Mouse (Mus musculus): ENCODE measurements at regions not wholly inside any gene's neighbourhood (a gene's known extent, or its start where the extent isn't known, plus 50 kb on each side); places are given as distances from the start of the nearest gene placed in this dataset.

DNA sequence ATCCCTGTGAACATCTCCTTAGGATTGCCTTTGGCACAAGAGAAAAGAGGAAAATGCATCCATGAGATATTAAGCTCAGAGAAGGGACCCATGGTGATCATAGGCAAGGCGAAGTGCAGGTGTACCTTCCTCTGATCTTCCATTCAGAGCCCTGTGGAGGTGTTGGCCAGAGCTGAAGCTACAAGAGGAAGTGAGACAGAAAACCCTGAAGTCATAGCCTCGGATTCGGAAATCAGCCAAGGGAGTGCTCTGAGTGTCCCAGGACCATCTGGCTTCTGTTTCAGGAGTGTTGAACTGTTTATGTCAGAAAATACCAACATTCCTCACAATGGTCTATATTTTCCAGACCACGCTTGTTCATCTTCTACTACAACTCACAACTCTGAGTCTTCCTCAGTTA lies 271.6 kb downstream of the Ccser2 start:
- no peak for DNase-seq (ENCODE audit: low read depth)
- no peak for TF ChIP-seq CTCF (IDR thresholded peaks at IDR 0.05; ENCODE audit: borderline replicate concordance, extremely low read depth, insufficient read depth, insufficient read length)
- no peak for TF ChIP-seq POLR2A (IDR thresholded peaks at IDR 0.05; ENCODE audit: borderline replicate concordance, extremely low read depth, insufficient read depth, insufficient read length, poor library complexity, severe bottlenecking)

DNA sequence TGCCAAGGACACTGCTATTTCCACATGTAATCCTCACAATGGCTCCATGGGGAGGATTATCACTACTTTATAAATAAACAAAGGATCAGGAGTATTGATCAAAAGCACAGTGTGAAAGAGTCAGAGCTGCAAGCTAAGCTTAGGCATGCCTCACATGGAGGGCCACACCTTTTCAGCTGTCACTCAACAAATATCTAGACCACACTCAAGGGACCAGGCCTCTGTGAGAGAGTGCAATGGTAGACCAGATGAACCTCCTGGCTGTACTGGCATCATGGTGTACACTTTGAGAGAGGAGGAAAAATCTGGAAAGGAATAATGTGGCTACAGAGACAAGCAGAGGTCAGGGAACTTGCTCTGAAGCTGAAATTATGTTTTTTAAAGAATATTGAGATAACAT lies 276.6 kb downstream of the Ccser2 start:
- no peak for TF ChIP-seq CTCF (IDR thresholded peaks at IDR 0.05; ENCODE audit: borderline replicate concordance, extremely low read depth, insufficient read depth, insufficient read length)
- TF ChIP-seq POLR2A (IDR thresholded peaks at IDR 0.05; ENCODE audit: borderline replicate concordance, extremely low read depth, insufficient read depth, insufficient read length, poor library complexity, severe bottlenecking): no peak
- DNase-seq (ENCODE audit: low read depth): no peak

DNA sequence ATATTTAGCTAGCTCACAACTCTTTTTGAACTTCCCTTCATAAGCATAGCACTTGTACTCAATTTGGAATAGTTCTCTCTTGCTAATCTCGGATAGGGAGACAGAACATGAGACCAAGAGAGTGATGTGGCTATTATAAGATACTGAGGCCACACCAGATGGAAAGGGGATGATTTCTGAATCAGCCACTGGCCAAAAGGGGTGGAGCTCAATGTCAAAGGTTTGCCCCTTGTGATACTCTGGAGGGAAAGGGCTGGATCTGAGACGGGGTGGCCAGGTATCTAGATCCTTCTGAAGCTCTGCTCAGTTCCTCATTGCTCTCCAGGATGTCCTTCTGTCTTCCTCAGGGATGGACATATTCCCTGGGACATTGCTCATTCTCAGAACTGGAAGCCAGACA lies 277.6 kb downstream of the Ccser2 start:
- no peak for TF ChIP-seq CTCF (IDR thresholded peaks at IDR 0.05; ENCODE audit: borderline replicate concordance, extremely low read depth, insufficient read depth, insufficient read length)
- no peak for TF ChIP-seq POLR2A (IDR thresholded peaks at IDR 0.05; ENCODE audit: borderline replicate concordance, extremely low read depth, insufficient read depth, insufficient read length, poor library complexity, severe bottlenecking)
- DNase-seq (ENCODE audit: low read depth): no peak

DNA sequence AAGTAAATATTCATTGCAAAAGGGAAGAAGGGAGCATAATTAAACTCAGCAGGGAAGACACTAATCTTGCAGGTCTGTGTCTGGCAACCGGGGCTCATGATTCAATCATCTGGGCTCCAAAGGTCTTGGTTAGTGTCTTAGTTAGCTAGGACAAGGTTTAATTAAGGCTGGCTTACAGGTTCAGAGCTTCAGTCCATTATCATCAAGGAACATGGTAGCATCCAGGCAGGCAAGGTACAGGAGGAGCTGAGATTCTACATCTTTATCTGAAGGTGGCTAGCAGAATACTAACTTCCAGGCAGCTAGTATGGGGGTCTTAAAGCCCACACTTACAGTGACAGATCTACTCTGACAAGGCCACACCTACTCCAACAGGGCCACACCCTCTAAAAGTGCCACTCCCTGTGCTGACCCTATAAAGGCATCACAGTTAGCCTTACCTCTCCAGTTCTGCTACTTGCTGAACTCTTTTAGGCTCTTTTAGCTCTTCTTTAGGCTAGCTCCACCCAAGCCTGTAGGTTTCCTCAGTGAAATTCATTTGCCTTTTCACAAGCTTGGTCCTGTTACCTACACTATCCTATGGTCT lies 309.8 kb downstream of the Ccser2 start:
- TF ChIP-seq POLR2A (IDR thresholded peaks at IDR 0.05; ENCODE audit: borderline replicate concordance, extremely low read depth, insufficient read depth, insufficient read length, poor library complexity, severe bottlenecking) (no peak), CTCF (IDR thresholded peaks at IDR 0.05; ENCODE audit: borderline replicate concordance, extremely low read depth, insufficient read depth, insufficient read length) (no peak)
- no peak for DNase-seq (ENCODE audit: low read depth)

DNA sequence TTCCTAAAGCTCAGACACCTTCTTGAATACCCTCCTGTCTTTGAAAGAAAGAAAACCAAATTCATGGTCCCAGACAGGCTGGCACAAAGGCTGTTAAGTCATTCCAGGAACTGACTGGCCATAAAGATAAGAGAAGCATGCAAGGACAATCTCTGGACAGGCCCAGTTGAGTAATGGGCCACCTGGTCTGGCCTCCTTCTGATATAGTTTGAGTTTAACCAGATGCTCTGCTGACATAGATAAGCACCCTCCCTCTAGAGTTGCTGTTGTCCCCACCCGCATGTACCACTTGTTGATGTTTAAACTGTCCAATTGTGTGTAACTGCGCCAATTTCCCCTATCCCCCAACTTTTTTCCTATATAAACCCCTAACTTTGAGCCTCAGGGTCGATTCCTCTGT lies 310.4 kb downstream of the Ccser2 start:
- no peak for DNase-seq (ENCODE audit: low read depth)
- TF ChIP-seq POLR2A (IDR thresholded peaks at IDR 0.05; ENCODE audit: borderline replicate concordance, extremely low read depth, insufficient read depth, insufficient read length, poor library complexity, severe bottlenecking) (no peak), CTCF (IDR thresholded peaks at IDR 0.05; ENCODE audit: borderline replicate concordance, extremely low read depth, insufficient read depth, insufficient read length) (no peak)

DNA sequence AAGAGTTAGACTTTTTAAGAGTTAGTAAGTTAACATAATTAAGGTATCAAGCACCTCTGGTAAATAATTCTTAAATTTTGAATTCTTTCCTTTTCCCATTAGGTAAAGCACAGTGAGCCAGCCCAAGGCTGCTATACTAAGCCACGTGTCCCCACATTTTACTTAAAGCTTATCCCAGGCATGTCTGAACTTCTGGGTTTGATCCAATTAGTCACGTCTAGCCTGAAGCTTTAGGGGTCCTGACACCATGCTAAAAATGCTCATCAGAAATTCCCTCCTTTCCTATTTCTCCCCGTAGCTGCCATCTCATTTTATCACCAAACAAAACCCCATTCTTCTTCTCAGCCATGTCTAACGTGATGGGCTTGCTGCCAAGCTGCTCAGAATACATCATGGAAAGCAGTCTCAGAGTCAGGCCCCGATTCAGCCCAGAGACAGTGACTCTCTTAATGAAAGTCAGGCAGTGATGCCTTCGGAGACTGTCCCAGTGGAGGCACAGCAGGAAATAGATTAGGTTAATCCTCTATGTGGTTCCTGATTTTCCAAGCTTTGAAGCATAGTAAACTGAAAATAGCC lies 315.5 kb downstream of the Ccser2 start:
- DNase-seq (ENCODE audit: low read depth): peak; percentile 94
- TF ChIP-seq CTCF (IDR thresholded peaks at IDR 0.05; ENCODE audit: borderline replicate concordance, extremely low read depth, insufficient read depth, insufficient read length) (no peak), POLR2A (IDR thresholded peaks at IDR 0.05; ENCODE audit: borderline replicate concordance, extremely low read depth, insufficient read depth, insufficient read length, poor library complexity, severe bottlenecking) (no peak)

DNA sequence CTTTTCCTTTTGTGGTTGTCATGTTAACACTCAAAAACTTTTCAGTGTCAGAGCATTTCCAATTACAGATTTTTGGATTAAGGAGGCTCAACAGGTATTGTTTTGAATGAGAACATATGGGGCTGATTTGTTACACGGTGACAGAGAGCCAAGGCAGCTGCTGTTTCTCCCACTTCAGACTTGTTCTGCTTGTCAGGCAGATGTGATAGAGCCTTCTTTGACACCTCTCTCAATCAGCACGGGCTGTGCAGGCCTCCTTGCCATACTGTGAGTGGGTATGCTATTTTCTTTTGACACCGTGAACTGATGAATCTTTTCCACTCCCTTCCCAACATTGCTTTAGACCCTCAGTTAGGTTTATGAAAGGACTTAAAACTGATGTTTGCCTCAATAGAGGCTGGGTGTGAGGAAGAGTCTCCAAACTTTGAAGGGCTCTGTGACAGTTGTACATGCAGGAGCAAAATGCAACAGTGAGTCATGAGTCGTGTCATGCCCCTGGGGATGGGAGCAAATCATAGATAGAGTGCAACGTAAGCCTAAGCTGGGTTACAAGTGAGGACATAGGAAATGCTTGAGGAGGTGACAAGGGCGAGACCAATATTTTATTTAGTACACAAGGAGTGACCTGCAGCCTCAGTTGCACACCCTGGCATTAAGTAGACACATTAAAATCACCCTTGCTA lies 317.4 kb downstream of the Ccser2 start:
- TF ChIP-seq CTCF (IDR thresholded peaks at IDR 0.05; ENCODE audit: borderline replicate concordance, extremely low read depth, insufficient read depth, insufficient read length) (no peak), POLR2A (IDR thresholded peaks at IDR 0.05; ENCODE audit: borderline replicate concordance, extremely low read depth, insufficient read depth, insufficient read length, poor library complexity, severe bottlenecking) (no peak)
- peak; percentile 60 for DNase-seq (ENCODE audit: low read depth)

DNA sequence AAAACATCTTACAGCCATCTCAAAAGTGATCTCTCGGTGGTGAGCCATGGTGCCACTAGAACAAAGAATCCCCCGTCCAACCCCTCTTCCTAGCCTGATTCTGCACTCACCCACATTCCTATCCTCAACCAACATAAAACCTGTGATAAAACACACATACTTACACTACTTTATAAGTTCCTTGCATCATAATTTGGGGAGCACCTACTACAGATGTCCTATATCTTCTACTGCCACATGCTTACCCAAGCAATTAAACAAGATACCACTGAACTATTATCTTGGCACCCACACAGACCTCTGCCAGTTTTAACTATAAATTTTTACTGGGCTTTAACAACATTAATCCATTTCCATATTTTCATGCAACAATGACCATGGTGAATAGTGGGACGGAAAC lies 321.9 kb downstream of the Ccser2 start:
- TF ChIP-seq CTCF (IDR thresholded peaks at IDR 0.05; ENCODE audit: borderline replicate concordance, extremely low read depth, insufficient read depth, insufficient read length) (no peak), POLR2A (IDR thresholded peaks at IDR 0.05; ENCODE audit: borderline replicate concordance, extremely low read depth, insufficient read depth, insufficient read length, poor library complexity, severe bottlenecking) (no peak)
- DNase-seq (ENCODE audit: low read depth): no peak

DNA sequence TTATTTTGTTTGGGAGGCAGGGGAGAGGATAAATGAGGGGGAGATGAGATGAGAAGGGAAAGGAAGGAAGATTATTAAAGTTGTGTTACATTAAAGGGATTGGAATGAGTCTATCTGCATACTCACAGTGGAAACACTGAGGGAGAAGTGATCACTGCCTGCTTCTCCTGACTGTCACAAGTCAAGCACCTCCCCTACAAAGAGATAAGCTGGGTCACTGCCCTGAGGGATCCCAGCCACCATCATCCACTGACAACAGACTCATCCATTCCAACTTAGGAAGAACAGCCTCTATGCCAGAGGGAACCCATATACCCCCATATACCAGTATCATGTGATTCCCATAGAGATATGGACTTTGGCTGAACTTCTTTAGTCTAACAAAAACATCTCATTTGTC lies 322.3 kb downstream of the Ccser2 start:
- DNase-seq (ENCODE audit: low read depth): no peak
- TF ChIP-seq CTCF (IDR thresholded peaks at IDR 0.05; ENCODE audit: borderline replicate concordance, extremely low read depth, insufficient read depth, insufficient read length) (no peak), POLR2A (IDR thresholded peaks at IDR 0.05; ENCODE audit: borderline replicate concordance, extremely low read depth, insufficient read depth, insufficient read length, poor library complexity, severe bottlenecking) (no peak)

DNA sequence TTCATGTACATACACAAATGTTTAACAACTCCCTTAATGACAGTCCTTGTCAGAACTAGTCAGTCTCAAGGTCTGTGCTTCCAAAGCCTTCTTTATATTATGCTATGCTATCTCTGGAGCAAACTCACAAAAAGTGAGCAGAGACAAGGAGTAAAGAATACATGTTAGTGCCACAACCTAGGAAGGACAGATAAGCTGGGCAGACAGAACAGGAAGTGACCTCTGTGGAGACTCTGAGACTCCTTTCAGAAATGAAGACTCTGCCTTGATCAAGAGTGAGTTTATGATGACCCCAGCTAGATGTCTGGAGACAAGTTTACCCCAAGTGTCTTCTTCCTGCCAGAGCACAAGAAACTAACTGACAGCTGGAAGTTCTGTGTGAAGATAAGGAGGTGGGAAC lies 343.8 kb downstream of the Ccser2 start:
- DNase-seq (ENCODE audit: low read depth): no peak
- TF ChIP-seq CTCF (IDR thresholded peaks at IDR 0.05; ENCODE audit: borderline replicate concordance, extremely low read depth, insufficient read depth, insufficient read length): no peak
- no peak for TF ChIP-seq POLR2A (IDR thresholded peaks at IDR 0.05; ENCODE audit: borderline replicate concordance, extremely low read depth, insufficient read depth, insufficient read length, poor library complexity, severe bottlenecking)

DNA sequence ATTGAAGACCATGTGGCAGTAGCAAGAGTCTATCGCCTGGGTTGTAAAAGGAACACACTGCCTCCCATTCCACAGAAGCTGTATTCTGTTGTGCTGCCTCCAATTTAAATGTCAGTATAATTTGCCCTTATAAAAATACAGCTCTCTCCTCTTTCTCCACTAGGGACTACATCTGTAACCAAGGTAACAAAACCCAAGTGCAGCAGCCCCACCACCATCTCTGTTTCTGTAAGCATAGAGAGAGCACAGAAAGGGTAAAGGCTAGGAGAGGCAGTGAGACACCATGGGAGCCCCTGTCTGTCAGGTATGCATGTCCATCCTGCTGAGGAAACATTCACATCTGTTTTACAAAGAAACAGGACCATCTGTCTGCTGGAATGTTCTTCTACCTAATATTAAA lies 344.4 kb downstream of the Ccser2 start:
- peak; percentile 46 for DNase-seq (ENCODE audit: low read depth)
- TF ChIP-seq POLR2A (IDR thresholded peaks at IDR 0.05; ENCODE audit: borderline replicate concordance, extremely low read depth, insufficient read depth, insufficient read length, poor library complexity, severe bottlenecking): no peak

DNA sequence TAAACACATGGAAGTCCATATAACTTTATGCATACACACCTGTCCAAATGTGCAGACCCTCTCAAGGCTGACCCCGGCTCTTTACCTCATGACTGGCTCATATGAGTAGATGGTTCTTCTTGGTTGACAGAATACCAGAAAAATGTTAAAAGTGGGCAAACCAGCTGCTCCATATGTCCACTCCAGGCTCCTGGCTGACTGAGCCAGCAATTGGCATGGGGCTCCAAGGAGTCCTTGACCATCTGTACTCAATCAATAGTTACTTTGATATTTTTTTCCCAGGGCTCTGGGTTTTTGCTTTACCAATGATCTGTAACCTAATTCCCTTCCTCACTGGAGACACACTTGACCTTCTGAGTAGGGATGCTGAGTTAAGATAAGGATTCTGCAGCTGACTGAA lies 345.5 kb downstream of the Ccser2 start:
- no peak for DNase-seq (ENCODE audit: low read depth)
- TF ChIP-seq POLR2A (IDR thresholded peaks at IDR 0.05; ENCODE audit: borderline replicate concordance, extremely low read depth, insufficient read depth, insufficient read length, poor library complexity, severe bottlenecking) (no peak), CTCF (IDR thresholded peaks at IDR 0.05; ENCODE audit: borderline replicate concordance, extremely low read depth, insufficient read depth, insufficient read length) (no peak)

Data from brain, embryonic 14.5 days (tissue).